Mouse (Mus musculus): ENCODE data around the gene Ppil6. TPM values are rescaled to one million over a fixed set of nuclear protein-coding genes. Genes with fewer than 3 reads are reported as not detected.

Ppil6 gene
- 2.0 to 2.1 TPM in 2 of 4 replicates, not detected in the others for total RNA-seq (2023)

DNA sequence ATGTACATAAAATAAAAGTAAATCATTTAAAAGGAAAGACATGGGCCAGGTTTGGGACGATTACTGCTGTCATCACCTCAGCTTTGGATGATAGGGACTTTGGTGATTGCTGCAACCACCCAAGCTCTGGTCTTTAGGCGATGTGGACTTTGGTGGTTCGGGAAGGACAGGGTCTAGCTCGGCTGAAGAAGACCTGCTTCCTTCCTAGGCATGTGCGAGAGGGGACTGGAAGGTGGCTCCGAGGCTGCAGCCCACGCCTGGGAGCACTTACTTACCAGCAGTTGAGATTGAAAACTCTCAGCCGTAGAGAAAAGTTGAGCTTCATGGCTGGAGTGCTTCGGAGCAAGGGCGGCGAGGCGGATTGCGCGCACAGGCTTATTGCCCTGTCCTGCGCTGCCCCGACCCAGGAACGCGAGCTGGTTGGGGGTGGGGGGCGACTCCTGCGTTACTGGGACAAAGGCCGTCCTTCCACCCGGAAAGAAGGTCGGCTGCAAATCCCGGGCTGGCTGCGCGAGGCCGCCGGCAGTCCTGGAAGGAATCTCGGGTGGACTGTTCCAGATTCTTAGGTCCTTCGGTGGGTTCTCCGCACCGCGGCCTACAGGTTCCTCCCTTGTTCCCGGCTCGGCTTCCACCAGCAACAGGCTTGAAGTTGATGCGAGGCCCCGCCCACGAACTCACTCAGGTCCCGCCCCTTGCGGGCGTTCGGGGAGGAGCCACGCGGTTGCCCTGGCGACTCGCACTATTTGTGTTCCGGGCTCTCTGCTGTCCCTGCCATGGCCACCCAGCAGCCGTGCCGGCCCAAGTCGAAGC is at the start of gene Ppil6, which contains the start of gene Smpd2:
TSS of gene Ppil6 (plus strand) at position 732 of the 810 bp plus-strand sequence.
TSS of gene Smpd2 (minus strand) at position 662 of the 810 bp plus-strand sequence.

DNA sequence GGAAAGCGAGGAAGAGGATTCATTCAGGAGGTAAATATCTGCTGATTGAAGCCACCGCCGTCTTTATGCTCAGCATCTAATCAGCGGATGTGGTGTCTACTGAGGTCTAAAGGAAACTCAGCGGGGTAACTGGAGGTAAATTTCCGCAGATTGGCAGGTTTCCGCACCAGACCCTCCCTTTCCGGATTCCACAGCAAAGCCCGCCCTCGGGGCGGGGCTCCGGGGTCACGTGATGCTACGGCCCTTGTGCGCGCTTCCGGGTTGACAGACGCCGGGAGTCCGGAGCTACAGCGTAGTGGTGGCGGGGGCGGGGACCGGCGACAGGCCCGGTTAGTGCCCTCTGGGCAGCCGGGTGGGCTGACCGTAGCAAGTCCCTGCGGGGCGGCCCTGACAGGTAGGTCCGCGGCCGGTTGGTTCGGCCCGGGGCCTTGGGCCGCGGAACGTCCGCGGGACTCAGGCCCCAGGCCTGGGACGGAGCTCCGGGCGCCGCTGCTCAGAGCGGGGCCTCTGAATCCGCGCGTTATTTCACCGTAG is 40.0 kb upstream of the Ppil6 start, which contains the start of gene Zbtb24:
TSS of gene Zbtb24 (plus strand) at position 247 of the 534 bp plus-strand sequence.

DNA sequence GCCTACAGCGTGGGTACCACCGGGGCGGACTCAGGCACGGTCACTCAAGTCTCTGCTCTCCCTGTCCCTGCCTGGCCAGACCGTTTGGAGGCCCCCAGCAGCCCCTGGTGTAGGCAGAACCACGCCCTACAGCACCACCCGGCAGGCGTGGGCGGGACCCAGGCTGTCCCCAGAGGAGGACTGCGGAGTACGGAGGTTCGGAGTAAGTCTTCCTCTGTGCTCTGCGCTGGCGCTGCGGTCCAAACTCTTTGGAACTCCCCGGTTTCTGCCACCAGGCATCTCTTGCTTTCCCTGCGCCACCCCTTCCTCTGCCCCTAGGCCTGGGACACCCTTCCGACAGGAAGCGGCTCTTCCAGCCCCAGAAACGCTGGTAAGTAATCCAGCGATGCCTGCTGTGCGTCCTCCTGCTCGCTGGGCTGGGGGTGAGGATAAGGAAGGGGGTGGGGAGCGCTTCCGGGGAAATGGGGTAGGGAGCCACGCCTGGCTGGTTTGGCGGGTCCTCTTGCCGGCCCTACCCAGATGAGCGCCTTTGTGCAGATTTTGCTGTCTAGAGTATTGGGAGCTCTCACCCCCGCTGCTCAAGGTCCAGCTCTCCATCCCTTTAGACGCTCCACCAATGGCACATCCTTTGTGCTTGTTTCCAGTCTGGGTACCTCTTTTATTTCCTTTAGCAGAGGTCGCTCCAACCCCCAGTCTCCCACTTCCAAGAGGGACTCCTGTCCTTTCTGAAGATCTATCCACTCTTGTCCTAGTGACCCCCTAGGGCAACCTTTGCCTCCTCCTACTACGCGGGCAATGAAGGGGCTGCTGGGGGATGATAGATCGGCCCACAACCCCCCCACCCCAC is 13.8 kb upstream of the Ppil6 start, which contains the start of gene Mical1:
TSS of gene Mical1 (plus strand) at position 144 of the 847 bp plus-strand sequence.

DNA sequence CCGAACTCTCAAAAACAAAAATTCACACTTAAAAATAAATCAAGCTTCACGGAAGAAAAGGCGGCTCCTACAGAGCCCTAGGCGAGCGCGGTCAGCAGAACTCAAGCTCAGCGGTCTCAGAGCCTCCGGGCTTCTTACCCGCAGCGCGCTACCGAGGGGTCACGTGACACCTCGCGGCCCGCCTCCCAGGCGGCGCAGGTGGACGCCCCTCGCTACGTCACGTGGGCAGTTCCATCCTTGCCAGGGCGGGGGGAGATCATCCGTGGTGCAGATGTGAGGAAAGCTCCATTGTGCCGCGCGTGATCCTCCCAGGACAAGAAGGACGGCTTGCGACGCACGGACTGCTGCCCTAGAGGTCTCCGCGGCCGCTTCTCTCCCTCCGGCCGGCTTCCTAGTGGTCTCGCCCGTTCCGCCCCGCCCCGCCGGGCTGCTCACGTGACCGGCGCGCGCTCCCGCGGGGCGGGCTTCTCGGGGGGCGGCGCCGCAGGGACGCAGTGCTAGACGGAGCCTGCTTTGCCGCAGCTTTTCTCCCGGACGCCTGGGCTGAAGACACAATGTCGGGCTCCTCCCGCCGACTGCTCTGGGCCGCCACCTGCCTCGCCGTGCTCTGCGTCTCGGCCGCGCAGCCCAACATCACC is 28.9 kb downstream of the Ppil6 start, which contains the start of gene Cd164:
TSS of gene Cd164 (plus strand) at position 434 of the 638 bp plus-strand sequence.

Other genes with a start within 250 kb of the Ppil6 start
- gene Fig4, start 187.2 kb upstream of the Ppil6 start, total RNA-seq (2023): 31.4 to 34.3 TPM (median 32.6 TPM) in 4 replicates
- 0.09 to 0.19 TPM (median 0.09 TPM) in 3 of 4 replicates, not detected in the other for gene Ak9, start 186.5 kb upstream of the Ppil6 start, total RNA-seq (2023)
- 39.8 to 48.2 TPM (median 42.5 TPM) in 4 replicates for gene Zbtb24, start 40.1 kb upstream of the Ppil6 start, total RNA-seq (2023)
- gene Mical1, start 14.1 kb upstream of the Ppil6 start, total RNA-seq (2023): 329 to 349 TPM (median 331 TPM) in 4 replicates
- gene Smpd2, start 70 bp upstream of the Ppil6 start, total RNA-seq (2023): 18.6 to 25.2 TPM (median 22.7 TPM) in 4 replicates
- 288 to 300 TPM (median 291 TPM) in 4 replicates for gene Cd164, start 29.0 kb downstream of the Ppil6 start, total RNA-seq (2023)
- gene Ccdc162, start 226.2 kb downstream of the Ppil6 start, total RNA-seq (2023): 0.38 to 0.54 TPM in 2 of 4 replicates, not detected in the others

Data from B cell, adult 62 days (primary cell).